Mouse (Mus musculus) bone marrow macrophage, adult 2 months (primary cell): Measurements from ENCODE around the gene Tenm4. TPM values are rescaled to one million over a fixed set of nuclear protein-coding genes. Genes with fewer than 3 reads are reported as not detected.

Experiments used
- H3K27ac ChIP-seq: 2 replicates; pipeline ENCODE4 v1.5.1; 2012; ENCODE audit warnings: low read depth, low read length; ENCODE audit not compliant: insufficient read depth
- H3K4me1 ChIP-seq: 2 replicates; pipeline ENCODE4 v1.6.1; 2012; ENCODE audit warnings: low read length; ENCODE audit not compliant: control insufficient read depth, insufficient read depth
- H3K4me3 ChIP-seq: 2 replicates; pipeline ENCODE4 v1.5.1; 2012; ENCODE audit warnings: mild to moderate bottlenecking, low read length, moderate library complexity; ENCODE audit not compliant: insufficient read depth
- CTCF ChIP-seq: IDR thresholded peaks from 2 replicates; pipeline ENCODE4 v1.5.1; 2012; ENCODE audit warnings: low read depth, mild to moderate bottlenecking, low read length, moderate library complexity
- POLR2A ChIP-seq: IDR thresholded peaks from 2 replicates; pipeline ENCODE4 v1.6.1; 2012; ENCODE audit warnings: mild to moderate bottlenecking, low read depth, low read length, borderline replicate concordance
- polyA plus RNA-seq: library from polyadenylated mRNA; stranded (reverse); fragments of >200 nt; gene quantifications from 2 replicates; pipeline ENCODE4 v1.2.4, GENCODE M21; 2012; ENCODE audit not compliant: missing spikeins, insufficient read depth, insufficient read length

The Tenm4 gene
- polyA plus RNA-seq, 1 experiment, result not detected

GRCm38 (mm10) chr7:96801368-96801767, 630.3 kb downstream of the Tenm4 start:
- Histone ChIP-seq H3K4me3 (no peak overlapping the region), H3K4me1 (no peaks in the 10 kb centered on the region), H3K27ac (no peak overlapping the region)
- TF ChIP-seq CTCF, result no peak
- TF ChIP-seq POLR2A, result no peak

GRCm38 (mm10) chr7:96802216-96802615, 631.2 kb downstream of the Tenm4 start:
- Histone ChIP-seq H3K4me3 (no peak overlapping the region), H3K4me1 (no peaks in the 10 kb centered on the region), H3K27ac (no peak overlapping the region)
- TF ChIP-seq POLR2A, result no peak
- TF ChIP-seq CTCF, result no peak

DNA sequence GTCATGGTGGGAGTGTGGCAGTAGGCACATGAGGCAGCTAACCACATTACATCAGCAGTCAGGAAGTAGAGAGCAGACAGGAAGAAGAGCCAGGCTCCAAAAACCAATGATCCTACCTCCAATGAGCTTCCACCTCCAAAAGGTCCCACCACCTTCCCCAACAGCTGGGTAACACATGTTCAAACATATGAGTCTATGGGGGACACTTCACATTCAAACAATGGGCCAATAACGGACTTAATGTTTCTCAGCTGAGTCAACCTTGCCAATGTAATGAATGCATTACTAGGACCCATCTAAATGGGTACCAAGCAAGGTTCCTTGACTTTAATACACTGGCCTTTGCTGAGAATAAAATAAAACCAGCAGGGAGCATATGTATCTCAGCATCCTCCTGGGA, 635.5 kb downstream of the Tenm4 start:
- TF ChIP-seq POLR2A (no peak), CTCF (no peak)
- H3K4me3 ChIP-seq, result no peak overlapping the region
- H3K27ac ChIP-seq, result no peak overlapping the region
- no peaks in the 10 kb centered on the region for H3K4me1 ChIP-seq

DNA sequence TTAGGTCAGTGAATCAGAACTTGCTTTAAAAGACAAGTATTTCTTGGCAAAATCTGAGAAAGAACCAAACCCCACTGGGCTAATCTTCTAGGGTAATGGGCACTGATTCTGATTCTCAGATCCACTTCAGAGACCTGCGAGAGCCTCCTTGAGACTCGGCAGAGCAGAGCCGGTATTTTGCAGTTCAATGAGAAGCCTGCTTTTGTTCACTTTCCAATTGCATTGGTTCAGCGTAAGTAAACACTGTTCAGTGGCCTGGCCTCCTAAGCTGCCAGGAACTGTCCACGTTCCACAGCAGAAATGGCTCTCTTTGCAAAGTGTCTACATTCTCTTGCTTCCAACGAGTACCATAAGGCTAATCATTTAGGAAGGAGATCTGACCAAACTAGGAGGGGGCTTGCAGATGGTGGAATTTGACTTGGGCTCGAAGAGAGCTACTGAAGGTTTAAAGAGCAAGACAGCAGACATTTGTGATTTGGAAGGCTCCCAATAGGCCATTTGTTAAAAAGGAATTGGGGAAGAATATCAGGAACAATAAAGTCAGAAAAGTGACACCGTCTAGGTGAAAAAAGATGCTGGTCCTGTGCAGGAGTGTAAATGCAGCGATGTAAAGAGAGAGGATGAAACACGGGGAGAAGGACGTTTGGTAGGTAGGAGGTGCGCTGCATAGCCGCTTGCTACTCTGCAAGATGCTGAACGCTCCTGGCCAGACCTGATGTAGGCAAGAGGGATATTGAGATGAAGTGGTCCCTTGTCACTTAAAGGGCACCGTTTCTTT, 636.4 kb downstream of the Tenm4 start:
- TF ChIP-seq POLR2A (no peak), CTCF (no peak)
- Histone ChIP-seq H3K27ac (no peak overlapping the region), H3K4me1 (no peaks in the 10 kb centered on the region), H3K4me3 (no peak overlapping the region)

DNA sequence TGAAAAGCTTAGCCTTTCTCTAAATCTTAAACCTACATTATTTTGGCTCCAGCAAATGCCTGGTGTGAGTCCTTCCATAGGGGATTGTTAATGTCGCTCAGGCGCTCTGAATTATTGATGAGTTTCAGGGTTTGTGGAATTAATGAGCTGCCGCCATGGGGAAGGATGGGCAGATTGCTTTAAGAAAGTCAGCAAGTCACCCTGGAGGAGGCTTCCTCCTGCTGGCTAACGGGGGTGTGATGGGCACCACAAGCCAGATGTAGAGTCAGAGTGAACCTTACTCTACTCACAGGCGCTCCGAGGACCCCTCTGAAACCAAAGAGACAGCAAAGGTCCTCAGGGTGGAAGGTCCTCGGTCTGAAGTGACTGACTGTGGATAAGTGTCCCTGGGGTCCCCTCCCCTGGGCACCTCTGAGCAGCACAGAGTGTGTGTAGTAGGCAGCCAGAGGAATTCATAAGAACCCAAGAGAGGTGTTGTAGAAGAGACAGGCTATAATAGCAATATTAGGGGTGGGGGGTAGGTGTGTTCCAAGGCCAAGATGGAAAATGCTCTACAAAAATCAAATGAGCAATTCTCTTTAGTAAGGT, 637.1 kb downstream of the Tenm4 start:
- no peak for TF ChIP-seq CTCF
- no peak overlapping the region for H3K4me3 ChIP-seq
- H3K27ac ChIP-seq, result no peak overlapping the region
- no peaks in the 10 kb centered on the region for H3K4me1 ChIP-seq

- no peak overlapping the region for H3K4me3 ChIP-seq
- H3K27ac ChIP-seq, result no peak overlapping the region
- TF ChIP-seq POLR2A, result no peak
- no peaks in the 10 kb centered on the region for H3K4me1 ChIP-seq
Measured at GRCm38 (mm10) chr7:96811691-96812090, 640.6 kb downstream of the Tenm4 start.

DNA sequence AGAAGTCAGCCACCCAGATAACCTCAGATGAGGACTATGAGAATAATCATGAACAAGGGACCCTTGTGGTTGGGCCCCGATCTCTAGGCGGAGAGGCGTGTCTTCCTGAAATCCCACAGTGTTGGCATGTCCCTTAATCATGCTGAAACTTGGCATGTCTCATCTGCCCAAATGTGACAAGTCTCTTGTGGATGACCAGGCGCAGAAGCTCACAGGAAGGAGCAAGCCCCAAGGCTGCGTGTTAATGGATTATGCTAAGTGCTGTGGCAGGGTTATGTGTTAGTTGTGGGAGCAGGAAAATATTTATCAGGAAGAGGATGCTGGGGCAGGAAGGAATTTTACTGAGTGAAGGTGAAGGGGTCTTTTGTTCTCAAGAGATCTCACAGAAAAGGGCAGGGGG, 642.0 kb downstream of the Tenm4 start:
- no peaks in the 10 kb centered on the region for H3K4me1 ChIP-seq
- H3K4me3 ChIP-seq, result no peak overlapping the region
- H3K27ac ChIP-seq, result no peak overlapping the region
- TF ChIP-seq CTCF (no peak), POLR2A (no peak)

DNA sequence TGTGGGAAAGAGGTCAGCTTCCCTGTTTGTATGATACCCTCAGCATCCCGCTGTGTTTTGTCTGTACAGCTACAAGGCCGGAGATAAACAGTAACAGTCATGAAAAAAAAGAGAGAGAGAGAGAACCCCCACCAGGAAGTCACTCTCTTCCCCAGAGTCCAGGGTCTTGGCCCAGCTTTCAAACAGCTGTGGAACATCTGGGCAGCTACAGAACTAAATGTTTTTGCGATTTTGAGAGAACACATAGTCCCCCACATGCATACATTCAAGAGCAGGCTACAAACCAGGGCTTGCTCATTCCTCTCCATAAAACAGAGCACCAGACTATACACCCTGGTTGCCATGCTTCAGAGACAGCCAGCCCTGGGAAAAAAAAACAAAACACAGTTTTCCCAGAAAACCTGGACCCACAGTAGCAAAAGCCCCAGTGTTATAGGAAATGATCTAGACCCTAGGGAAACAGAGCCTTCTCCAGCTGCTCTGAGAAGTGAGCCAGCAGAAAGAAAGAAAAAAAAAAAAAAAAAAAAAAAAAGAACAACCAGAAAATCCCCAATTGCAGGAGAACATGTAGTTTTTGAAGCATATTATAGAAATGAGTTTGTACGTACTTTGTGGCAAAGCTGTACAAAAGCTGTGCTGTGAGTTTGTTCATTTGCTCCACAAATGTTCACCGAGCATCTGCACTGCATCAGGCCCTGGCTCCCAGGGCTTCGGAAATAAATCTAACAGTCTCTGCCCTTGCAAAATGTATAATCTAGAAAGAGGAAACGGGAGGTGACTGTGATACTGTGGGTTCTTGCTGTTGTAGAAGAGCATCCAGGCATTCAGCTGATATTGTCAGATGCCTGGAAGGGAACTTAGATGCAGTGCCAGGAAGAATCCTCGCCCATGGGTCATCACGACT, 642.7 kb downstream of the Tenm4 start:
- Histone ChIP-seq H3K27ac (no peak overlapping the region), H3K4me1 (no peaks in the 10 kb centered on the region), H3K4me3 (no peak overlapping the region)
- no peak for TF ChIP-seq POLR2A
- no peak for TF ChIP-seq CTCF

GRCm38 (mm10) chr7:96814581-96814980, 643.5 kb downstream of the Tenm4 start:
- Histone ChIP-seq H3K4me3 (no peak overlapping the region), H3K27ac (no peak overlapping the region), H3K4me1 (no peaks in the 10 kb centered on the region)
- TF ChIP-seq POLR2A (no peak), CTCF (no peak)
